Mouse (Mus musculus): ENCODE results near the gene Cdkal1. TPM values are rescaled to one million over a fixed set of nuclear protein-coding genes. Genes with fewer than 3 reads are reported as not detected.

Gene Cdkal1
- polyA plus RNA-seq, 1 experiment = 4.4 TPM

- Histone ChIP-seq H3K36me3 (ENCODE audit: control insufficient read depth, insufficient read depth, low read length) (no peaks in the 10 kb centered on the region), H3K4me3 (ENCODE audit: insufficient read depth, low read depth, low read length) (no peak overlapping the region), H3K27ac (ENCODE audit: insufficient read depth, low read depth, low read length) (no peak overlapping the region), H3K27me3 (replicated peaks; ENCODE audit: control insufficient read depth, insufficient read depth, low read length) (no peaks in the 10 kb centered on the region), H3K4me1 (ENCODE audit: control insufficient read depth, insufficient read depth, low read length) (peaks cover 15% of the 10 kb centered on the region; the same call in 1 of the 2 replicates)
- peak; percentile 92 for DNase-seq
- 17% methylated on average over 6 of the region's 6 CpGs for WGBS
- no peak for TF ChIP-seq CTCF (conservative IDR thresholded peaks at IDR 0.05; ENCODE audit: insufficient read depth, insufficient read length, low read depth, low read length)
- no peak for TF ChIP-seq POLR2A (IDR thresholded peaks at IDR 0.05; ENCODE audit: low read depth, low read length)
Measured at GRCm38 (mm10) chr13:29780713-29781112, 74.8 kb downstream of the Cdkal1 start.

- TF ChIP-seq CTCF (conservative IDR thresholded peaks at IDR 0.05; ENCODE audit: insufficient read depth, insufficient read length, low read depth, low read length) (no peak), POLR2A (IDR thresholded peaks at IDR 0.05; ENCODE audit: low read depth, low read length) (no peak)
Measured at GRCm38 (mm10) chr13:29779519-29779918, 76.0 kb downstream of the Cdkal1 start.

GRCm38 (mm10) chr13:29779116-29779515, 76.4 kb downstream of the Cdkal1 start:
- no peaks in the 10 kb centered on the region for H3K27me3 ChIP-seq (replicated peaks; ENCODE audit: control insufficient read depth, insufficient read depth, low read length)
- no peak overlapping the region for H3K4me3 ChIP-seq (ENCODE audit: insufficient read depth, low read depth, low read length)
- no peak for TF ChIP-seq CTCF (conservative IDR thresholded peaks at IDR 0.05; ENCODE audit: insufficient read depth, insufficient read length, low read depth, low read length)
- no peak for TF ChIP-seq POLR2A (IDR thresholded peaks at IDR 0.05; ENCODE audit: low read depth, low read length)
- H3K36me3 ChIP-seq (ENCODE audit: control insufficient read depth, insufficient read depth, low read length) = no peaks in the 10 kb centered on the region
- H3K27ac ChIP-seq (ENCODE audit: insufficient read depth, low read depth, low read length) = no peak overlapping the region
- H3K4me1 ChIP-seq (ENCODE audit: control insufficient read depth, insufficient read depth, low read length) = peaks cover 15% of the 10 kb centered on the region; the same call in 1 of the 2 replicates
- DNase-seq = no peak
- 79% methylated on average over 5 of the region's 5 CpGs for WGBS

More at GRCm38 (mm10) chr13:29779519-29779918, 76.0 kb downstream of the Cdkal1 start:
- Histone ChIP-seq H3K4me3 (ENCODE audit: insufficient read depth, low read depth, low read length) (no peak overlapping the region), H3K36me3 (ENCODE audit: control insufficient read depth, insufficient read depth, low read length) (no peaks in the 10 kb centered on the region), H3K4me1 (ENCODE audit: control insufficient read depth, insufficient read depth, low read length) (peaks cover 15% of the 10 kb centered on the region; the same call in 1 of the 2 replicates), H3K27me3 (replicated peaks; ENCODE audit: control insufficient read depth, insufficient read depth, low read length) (no peaks in the 10 kb centered on the region), H3K27ac (ENCODE audit: insufficient read depth, low read depth, low read length) (no peak overlapping the region)
- DNase-seq = no peak
- 95% methylated on average over 5 of the region's 5 CpGs for WGBS

GRCm38 (mm10) chr13:29778124-29778523, 77.3 kb downstream of the Cdkal1 start:
- Histone ChIP-seq H3K4me3 (ENCODE audit: insufficient read depth, low read depth, low read length) (no peak overlapping the region), H3K27ac (ENCODE audit: insufficient read depth, low read depth, low read length) (no peak overlapping the region), H3K36me3 (ENCODE audit: control insufficient read depth, insufficient read depth, low read length) (no peaks in the 10 kb centered on the region), H3K4me1 (ENCODE audit: control insufficient read depth, insufficient read depth, low read length) (peaks cover 21% of the 10 kb centered on the region), H3K27me3 (replicated peaks; ENCODE audit: control insufficient read depth, insufficient read depth, low read length) (no peaks in the 10 kb centered on the region)
- TF ChIP-seq CTCF (conservative IDR thresholded peaks at IDR 0.05; ENCODE audit: insufficient read depth, insufficient read length, low read depth, low read length) (no peak), POLR2A (IDR thresholded peaks at IDR 0.05; ENCODE audit: low read depth, low read length) (no peak)
- 89% methylated on average over 6 of the region's 6 CpGs for WGBS
- no peak for DNase-seq

GRCm38 (mm10) chr13:29777225-29777624, 78.2 kb downstream of the Cdkal1 start:
- TF ChIP-seq CTCF (conservative IDR thresholded peaks at IDR 0.05; ENCODE audit: insufficient read depth, insufficient read length, low read depth, low read length) (no peak), POLR2A (IDR thresholded peaks at IDR 0.05; ENCODE audit: low read depth, low read length) (no peak)
- Histone ChIP-seq H3K36me3 (ENCODE audit: control insufficient read depth, insufficient read depth, low read length) (no peaks in the 10 kb centered on the region), H3K4me1 (ENCODE audit: control insufficient read depth, insufficient read depth, low read length) (peaks cover 21% of the 10 kb centered on the region), H3K27ac (ENCODE audit: insufficient read depth, low read depth, low read length) (no peak overlapping the region), H3K4me3 (ENCODE audit: insufficient read depth, low read depth, low read length) (no peak overlapping the region), H3K27me3 (replicated peaks; ENCODE audit: control insufficient read depth, insufficient read depth, low read length) (no peaks in the 10 kb centered on the region)
- WGBS = 68% methylated on average over 4 of the region's 4 CpGs
- DNase-seq = peak; percentile 48

GRCm38 (mm10) chr13:29775603-29776230, 79.8 kb downstream of the Cdkal1 start:
- TF ChIP-seq POLR2A (IDR thresholded peaks at IDR 0.05; ENCODE audit: low read depth, low read length) = no peak
- Histone ChIP-seq H3K27ac (ENCODE audit: insufficient read depth, low read depth, low read length) (no peak overlapping the region), H3K4me3 (ENCODE audit: insufficient read depth, low read depth, low read length) (no peak overlapping the region), H3K27me3 (replicated peaks; ENCODE audit: control insufficient read depth, insufficient read depth, low read length) (no peaks in the 10 kb centered on the region), H3K36me3 (ENCODE audit: control insufficient read depth, insufficient read depth, low read length) (no peaks in the 10 kb centered on the region), H3K4me1 (ENCODE audit: control insufficient read depth, insufficient read depth, low read length) (peaks cover 14% of the 10 kb centered on the region)
- no peak for DNase-seq
- WGBS = 81% methylated on average over 8 of the region's 8 CpGs

GRCm38 (mm10) chr13:29773563-29773962, 81.9 kb downstream of the Cdkal1 start:
- Histone ChIP-seq H3K36me3 (ENCODE audit: control insufficient read depth, insufficient read depth, low read length) (no peaks in the 10 kb centered on the region), H3K4me1 (ENCODE audit: control insufficient read depth, insufficient read depth, low read length) (peaks cover 20% of the 10 kb centered on the region), H3K27ac (ENCODE audit: insufficient read depth, low read depth, low read length) (peak overlapping the region; percentile 58), H3K27me3 (replicated peaks; ENCODE audit: control insufficient read depth, insufficient read depth, low read length) (no peaks in the 10 kb centered on the region), H3K4me3 (ENCODE audit: insufficient read depth, low read depth, low read length) (no peak overlapping the region)
- peak; percentile 77 for DNase-seq
- TF ChIP-seq CTCF (conservative IDR thresholded peaks at IDR 0.05; ENCODE audit: insufficient read depth, insufficient read length, low read depth, low read length) (no peak), POLR2A (IDR thresholded peaks at IDR 0.05; ENCODE audit: low read depth, low read length) (no peak)
- 26% methylated on average over 6 of the region's 6 CpGs for WGBS
